Mouse (Mus musculus) lung, adult 2 months (tissue): ENCODE measurements around the gene Lmod3.

ENCODE experiments used
- CTCF ChIP-seq: fragments of 200-500 bp; IDR thresholded peaks from 2 replicates; pipeline ENCODE4 v1.5.1; 2011; ENCODE audit warnings: mild to moderate bottlenecking, low read length, control low read depth; ENCODE audit not compliant: insufficient read depth
- POLR2A ChIP-seq: fragments of 200-500 bp; IDR thresholded peaks from 2 replicates; pipeline ENCODE4 v1.6.1; 2011; ENCODE audit warnings: low read depth, mild to moderate bottlenecking, control low read depth, low read length, borderline replicate concordance; ENCODE audit errors: extremely low read depth

DNA sequence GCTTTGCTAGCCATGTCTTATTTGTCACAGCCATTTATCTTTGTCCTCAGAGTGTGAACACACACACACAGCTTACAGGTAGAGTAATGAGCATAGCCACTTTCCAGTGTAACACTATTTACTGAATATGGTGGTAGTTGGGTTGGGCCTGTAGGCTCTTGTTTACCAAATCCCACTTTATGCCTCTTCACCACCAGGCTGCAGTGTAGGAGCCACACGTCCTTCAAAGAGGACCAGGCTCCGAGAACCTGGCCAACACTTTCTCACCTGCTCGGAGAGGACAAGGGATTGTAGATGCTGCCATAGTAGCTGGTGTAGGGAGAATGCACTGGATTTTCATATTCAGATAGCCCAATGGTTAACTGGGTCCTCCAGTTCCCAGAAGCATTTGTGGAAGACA, 39.5 kb upstream of the Lmod3 start:
- TF ChIP-seq CTCF (no peak), POLR2A (no peak)
